Mouse (Mus musculus) E14TG2a.4 (cell line): ENCODE results near the gene Cnp.
"Not testable (repeated sequence)": the region's sequence is repeated elsewhere in the genome, so short reads cannot be mapped to it uniquely, and the experiment has no call there.

ENCODE experiments used
- CTCF ChIP-seq: conservative IDR thresholded peaks from 2 replicates; pipeline ENCODE4 v1.5.1; 2014; ENCODE audit warnings: low read length
- POU5F1 ChIP-seq: IDR thresholded peaks from 2 replicates; pipeline ENCODE4 v1.6.1; 2014; ENCODE audit warnings: low read length, borderline replicate concordance

DNA sequence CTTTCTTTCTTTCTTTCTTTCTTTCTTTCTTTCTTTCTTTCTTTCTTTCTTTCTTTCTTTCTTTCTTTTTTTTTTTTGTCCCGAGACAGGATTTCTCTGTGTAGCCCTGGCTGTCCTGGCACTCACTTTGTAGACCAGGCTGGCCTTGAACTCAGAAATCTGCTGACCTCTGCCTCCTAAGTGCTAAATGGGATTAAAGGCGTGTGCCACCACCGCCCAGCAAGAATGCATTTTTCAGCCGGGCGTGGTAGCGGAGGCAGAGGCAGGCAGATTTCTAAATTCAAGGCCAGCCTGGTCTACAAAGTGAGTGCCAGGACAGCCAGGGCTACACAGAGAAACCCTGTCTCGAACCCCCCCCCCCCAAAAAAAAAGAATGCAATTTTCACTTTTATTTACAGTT lies 42.1 kb downstream of the Cnp start:
- not testable (repeated sequence) for TF ChIP-seq CTCF, POU5F1
